Mouse (Mus musculus): Measurements from ENCODE around the gene Fam81b.

DNA sequence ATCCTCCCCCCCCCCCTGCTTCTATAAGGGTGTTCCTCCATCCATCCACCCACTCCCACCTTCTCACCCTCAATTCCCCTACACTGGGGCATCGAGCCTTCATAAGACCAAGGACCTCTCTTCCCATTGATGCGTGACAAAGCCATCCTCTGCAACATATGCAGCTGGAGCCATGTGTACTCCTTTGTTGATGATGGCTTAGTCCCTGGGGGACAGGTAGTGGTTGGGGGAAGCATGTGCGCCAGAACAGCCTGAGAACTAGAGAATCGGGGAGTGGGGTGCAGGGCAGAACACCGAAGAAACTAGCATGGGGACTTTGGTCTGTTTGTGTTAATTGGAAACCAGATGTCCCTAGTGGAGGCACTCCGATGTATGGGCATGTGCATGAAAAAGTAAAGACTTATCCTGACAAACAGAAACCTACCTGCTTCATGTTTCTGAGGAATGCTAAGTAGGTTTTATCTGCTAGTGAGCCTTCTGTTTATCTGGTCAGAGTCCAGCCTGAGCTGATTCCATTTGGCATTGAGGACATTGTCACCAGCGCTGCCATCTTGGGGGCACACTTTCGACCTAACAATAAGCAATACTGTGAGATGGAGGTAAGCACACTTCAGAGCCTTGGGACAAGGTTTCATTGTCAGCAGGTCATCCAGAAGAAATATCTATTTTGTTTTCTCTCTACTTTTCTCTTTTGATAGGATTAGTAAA lies 109.3 kb downstream of the Fam81b start:
- TF ChIP-seq CTCF (IDR thresholded peaks at IDR 0.05; ENCODE audit: borderline replicate concordance, insufficient read depth, low read depth, low read length): no peak
- no peak for TF ChIP-seq POLR2A (IDR thresholded peaks at IDR 0.05; ENCODE audit: borderline replicate concordance, insufficient read depth, low read length)

Data from cerebellum, adult 2 months (tissue).